In the genomic region with DNA sequence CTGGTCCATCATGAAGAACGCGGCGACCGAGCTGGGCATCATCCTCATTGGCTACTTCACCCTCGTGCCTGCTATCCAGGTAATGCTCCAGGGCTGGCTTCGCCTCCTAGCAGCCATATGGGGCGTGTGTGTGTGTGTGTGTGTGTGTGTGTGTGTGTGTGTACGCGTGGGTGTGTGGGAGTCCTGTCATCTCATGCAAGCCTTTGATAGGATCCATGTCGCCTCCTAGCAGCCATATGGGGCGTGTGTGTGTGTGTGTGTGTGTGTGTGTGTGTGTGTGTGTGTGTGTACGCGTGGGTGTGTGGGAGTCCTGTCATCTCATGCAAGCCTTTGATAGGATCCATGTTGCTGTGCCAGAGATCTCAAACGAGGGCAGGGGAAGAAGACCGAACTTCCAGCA, we compare ENCODE assay signal across 10 mouse cellular contexts. TPM values are rescaled to one million over a fixed set of nuclear protein-coding genes. Genes with fewer than 3 reads are reported as not detected.
"Had no signal": no experiment of that assay in that cellular context is flagged by ENCODE, and none has a peak within 500 bp of the region (broad histone marks: within the 10 kb centered on the region; RNA-seq: fewer than 3 reads in every experiment).

No protein-coding gene starts in this region.

RNA-seq across cellular contexts. Expression of gene Ngp, which starts 41.9 kb away (rescaled TPM):
- total RNA-seq: forebrain, postnatal 0 days; gastrocnemius, adult 18-20 months; gastrocnemius, adult 2 months; gastrocnemius, adult 8-10 months; gastrocnemius, postnatal 25 days; gastrocnemius, postnatal 36 days; heart, adult 18-20 months; heart, adult 2 months had no signal
- polyA plus RNA-seq: embryonic facial prominence, embryonic 10.5 days; forebrain, embryonic 10.5 days had no signal
